Mouse (Mus musculus) embryo, embryonic 10.5 days (tissue): ENCODE measurements around the gene Tut1.
"Not testable (repeated sequence)": the region's sequence is repeated elsewhere in the genome, so short reads cannot be mapped to it uniquely, and the experiment has no call there.

Source experiments
- DNase-seq: peaks from one replicate; pipeline ENCODE4 v3.0.0-alpha.2; 2015; ENCODE audit warnings: low spot score

Tut1 gene

GRCm38 (mm10) chr19:8943047-8943446 is 10.6 kb upstream of the Tut1 start:
- no peak for DNase-seq

- no peak for DNase-seq
Measured at GRCm38 (mm10) chr19:8944062-8944461, 9.6 kb upstream of the Tut1 start.

- peak; percentile 83 for DNase-seq
Measured at GRCm38 (mm10) chr19:8944750-8945149, 8.9 kb upstream of the Tut1 start.

- no peak for DNase-seq
Measured at GRCm38 (mm10) chr19:8945251-8945650, 8.4 kb upstream of the Tut1 start.

GRCm38 (mm10) chr19:8946929-8947328 is 6.7 kb upstream of the Tut1 start:
- no peak for DNase-seq

GRCm38 (mm10) chr19:8950190-8950589 is 3.5 kb upstream of the Tut1 start:
- no peak for DNase-seq

- no peak for DNase-seq
Measured at GRCm38 (mm10) chr19:8952241-8952640, 1.4 kb upstream of the Tut1 start.

- DNase-seq, result no peak
Measured at GRCm38 (mm10) chr19:8954171-8954570, 524 bp downstream of the Tut1 start.

GRCm38 (mm10) chr19:8962256-8962655 is 8.6 kb downstream of the Tut1 start:
- DNase-seq, result no peak

GRCm38 (mm10) chr19:8965075-8965474 is 11.4 kb downstream of the Tut1 start:
- no peak for DNase-seq

- no peak for DNase-seq
Measured at GRCm38 (mm10) chr19:8965771-8966170, 12.1 kb downstream of the Tut1 start.

- DNase-seq, result no peak
Measured at GRCm38 (mm10) chr19:8966198-8966589, 12.5 kb downstream of the Tut1 start.

GRCm38 (mm10) chr19:8966590-8967372 is 13.1 kb downstream of the Tut1 start, which contains the start of gene Eef1g:
Gene Eef1g (plus strand): TSS chr19:8967041.
- DNase-seq, result peak; percentile 99

- no peak for DNase-seq
Measured at GRCm38 (mm10) chr19:8967373-8967743, 13.7 kb downstream of the Tut1 start.

GRCm38 (mm10) chr19:8967893-8968292 is 14.2 kb downstream of the Tut1 start:
- DNase-seq, result no peak

- DNase-seq, result not testable (repeated sequence)
Measured at GRCm38 (mm10) chr19:8972491-8972890, 18.8 kb downstream of the Tut1 start.

GRCm38 (mm10) chr19:8974638-8975037 is 21.0 kb downstream of the Tut1 start:
- DNase-seq, result no peak

- no peak for DNase-seq
Measured at GRCm38 (mm10) chr19:8975491-8975890, 21.8 kb downstream of the Tut1 start.

GRCm38 (mm10) chr19:8976535-8976934 is 22.9 kb downstream of the Tut1 start:
- DNase-seq, result peak; percentile 75

- DNase-seq, result no peak
Measured at GRCm38 (mm10) chr19:8980771-8981170, 27.1 kb downstream of the Tut1 start.

- DNase-seq, result no peak
Measured at GRCm38 (mm10) chr19:8981450-8982168, 28.0 kb downstream of the Tut1 start.

- no peak for DNase-seq
Measured at GRCm38 (mm10) chr19:8982303-8983149, 28.9 kb downstream of the Tut1 start.
